Mouse (Mus musculus): ENCODE measurements around the gene Rint1.
A peak's percentile ranks its signal among the peaks of the same experiment; 100 is the strongest.
"Not testable (repeated sequence)": the region's sequence is repeated elsewhere in the genome, so short reads cannot be mapped to it uniquely, and the experiment has no call there.

Gene Rint1

GRCm38 (mm10) chr5:23826321-23827004 lies 39.0 kb downstream of the Rint1 start:
- DNase-seq (ENCODE audit: low spot score in 2 of 2): peak; percentile 37 to 38

- DNase-seq (ENCODE audit: low spot score in 2 of 2): peak in 1 of 2 experiments; percentile 33
Measured at GRCm38 (mm10) chr5:23830897-23831752, 43.6 kb downstream of the Rint1 start.

GRCm38 (mm10) chr5:23835691-23836090 lies 48.2 kb downstream of the Rint1 start:
- not testable (repeated sequence) for DNase-seq (ENCODE audit: low spot score in 2 of 2)

- DNase-seq (ENCODE audit: low spot score in 2 of 2): no peak
Measured at GRCm38 (mm10) chr5:23838158-23838557, 50.6 kb downstream of the Rint1 start.

GRCm38 (mm10) chr5:23843674-23844530 lies 56.4 kb downstream of the Rint1 start, which contains the start of gene Tomm7:
Tomm7 (minus strand) TSS chr5:23844161.
- DNase-seq (ENCODE audit: low spot score in 2 of 2): peak; percentile 96 to 97

- no peak for DNase-seq (ENCODE audit: low spot score in 2 of 2)
Measured at GRCm38 (mm10) chr5:23844531-23844841, 57.0 kb downstream of the Rint1 start.

GRCm38 (mm10) chr5:23845141-23845540 lies 57.6 kb downstream of the Rint1 start:
- no peak for DNase-seq (ENCODE audit: low spot score in 2 of 2)

- DNase-seq (ENCODE audit: low spot score in 2 of 2): peak; percentile 84 to 86
Measured at GRCm38 (mm10) chr5:23850345-23851159, 63.0 kb downstream of the Rint1 start.

GRCm38 (mm10) chr5:23851160-23851555 lies 63.6 kb downstream of the Rint1 start:
- DNase-seq (ENCODE audit: low spot score in 2 of 2): peak in 1 of 2 experiments; percentile 11

- DNase-seq (ENCODE audit: low spot score in 2 of 2): not testable (repeated sequence)
Measured at GRCm38 (mm10) chr5:23852916-23853315, 65.4 kb downstream of the Rint1 start.

GRCm38 (mm10) chr5:23855484-23855883 lies 68.0 kb downstream of the Rint1 start:
- DNase-seq (ENCODE audit: low spot score in 2 of 2): no peak

- no peak for DNase-seq (ENCODE audit: low spot score in 2 of 2)
Measured at GRCm38 (mm10) chr5:23856164-23856563, 68.7 kb downstream of the Rint1 start.

GRCm38 (mm10) chr5:23857189-23857588 lies 69.7 kb downstream of the Rint1 start:
- DNase-seq (ENCODE audit: low spot score in 2 of 2): no peak

- no peak for DNase-seq (ENCODE audit: low spot score in 2 of 2)
Measured at GRCm38 (mm10) chr5:23858001-23858400, 70.5 kb downstream of the Rint1 start.

GRCm38 (mm10) chr5:23858643-23859042 lies 71.1 kb downstream of the Rint1 start:
- no peak for DNase-seq (ENCODE audit: low spot score in 2 of 2)

GRCm38 (mm10) chr5:23859087-23859718 lies 71.7 kb downstream of the Rint1 start:
- DNase-seq (ENCODE audit: low spot score in 2 of 2): no peak

GRCm38 (mm10) chr5:23859896-23860295 lies 72.4 kb downstream of the Rint1 start:
- no peak for DNase-seq (ENCODE audit: low spot score in 2 of 2)

- DNase-seq (ENCODE audit: low spot score in 2 of 2): no peak
Measured at GRCm38 (mm10) chr5:23861721-23862120, 74.2 kb downstream of the Rint1 start.

GRCm38 (mm10) chr5:23862291-23862690 lies 74.8 kb downstream of the Rint1 start:
- DNase-seq (ENCODE audit: low spot score in 2 of 2): no peak

- no peak for DNase-seq (ENCODE audit: low spot score in 2 of 2)
Measured at GRCm38 (mm10) chr5:23863166-23864053, 75.9 kb downstream of the Rint1 start.

Measured in frontal cortex, postnatal 36 days (tissue).